Mouse (Mus musculus): ENCODE measurements around the gene Kpnb1. TPM values are rescaled to one million over a fixed set of nuclear protein-coding genes. Genes with fewer than 3 reads are reported as not detected.
A peak's percentile ranks its signal among the peaks of the same experiment; 100 is the strongest.

The Kpnb1 gene
- polyA plus RNA-seq, 1 experiment from 2014 or later = 34.0 TPM

GRCm38 (mm10) chr11:97130318-97130717 is 57.4 kb downstream of the Kpnb1 start:
- no peak overlapping the region for H3K27ac ChIP-seq
- H3K27me3 ChIP-seq (ENCODE audit: insufficient read depth, low read length) = no peaks in the 10 kb centered on the region
- H3K4me3 ChIP-seq (replicated peaks; ENCODE audit: low read depth, low read length) = no peak overlapping the region
- H3K36me3 ChIP-seq (ENCODE audit: insufficient read depth, low read length) = no peaks in the 10 kb centered on the region
- H3K9ac ChIP-seq (ENCODE audit: low read depth, low read length) = no peak overlapping the region
- 75% methylated on average over 7 of the region's 7 CpGs for WGBS
- H3K4me2 ChIP-seq (ENCODE audit: low read length) = no peak overlapping the region
- H3K4me1 ChIP-seq (replicated peaks; ENCODE audit: insufficient read depth, low read length) = 0 out of 2 replicates have a peak, but pooled peaks cover 3% of the 10 kb centered on the region
- DNase-seq (ENCODE audit: low spot score) (no peak), ATAC-seq (replicated peaks; ENCODE audit: low FRiP score, low read depth) (no peak)
- H3K9me3 ChIP-seq (replicated peaks; ENCODE audit: low read length) = no peaks in the 10 kb centered on the region
- no peak for TF ChIP-seq CTCF (IDR thresholded peaks at IDR 0.05; ENCODE audit: low read depth)

GRCm38 (mm10) chr11:97128956-97129355 is 58.7 kb downstream of the Kpnb1 start:
- H3K27ac ChIP-seq = no peak overlapping the region
- H3K9me3 ChIP-seq (replicated peaks; ENCODE audit: low read length) = no peaks in the 10 kb centered on the region
- DNase-seq (ENCODE audit: low spot score) (no peak), ATAC-seq (replicated peaks; ENCODE audit: low FRiP score, low read depth) (no peak)
- no peak overlapping the region for H3K4me3 ChIP-seq (replicated peaks; ENCODE audit: low read depth, low read length)
- H3K27me3 ChIP-seq (ENCODE audit: insufficient read depth, low read length) = no peaks in the 10 kb centered on the region
- no peaks in the 10 kb centered on the region for H3K36me3 ChIP-seq (ENCODE audit: insufficient read depth, low read length)
- H3K4me2 ChIP-seq (ENCODE audit: low read length) = no peak overlapping the region
- no peak for TF ChIP-seq CTCF (IDR thresholded peaks at IDR 0.05; ENCODE audit: low read depth)
- WGBS = 76% methylated on average over 3 of the region's 3 CpGs
- H3K4me1 ChIP-seq (replicated peaks; ENCODE audit: insufficient read depth, low read length) = no peaks in the 10 kb centered on the region
- no peak overlapping the region for H3K9ac ChIP-seq (ENCODE audit: low read depth, low read length)

GRCm38 (mm10) chr11:97127470-97128223 is 60.0 kb downstream of the Kpnb1 start:
- no peak overlapping the region for H3K27ac ChIP-seq
- no peaks in the 10 kb centered on the region for H3K27me3 ChIP-seq (ENCODE audit: insufficient read depth, low read length)
- DNase-seq (ENCODE audit: low spot score) (no peak), ATAC-seq (replicated peaks; ENCODE audit: low FRiP score, low read depth) (no peak)
- H3K36me3 ChIP-seq (ENCODE audit: insufficient read depth, low read length) = no peaks in the 10 kb centered on the region
- no peak for TF ChIP-seq CTCF (IDR thresholded peaks at IDR 0.05; ENCODE audit: low read depth)
- no peak overlapping the region; the same call in 1 of the 2 replicates for H3K9ac ChIP-seq (ENCODE audit: low read depth, low read length)
- no peaks in the 10 kb centered on the region for H3K4me1 ChIP-seq (replicated peaks; ENCODE audit: insufficient read depth, low read length)
- H3K9me3 ChIP-seq (replicated peaks; ENCODE audit: low read length) = no peaks in the 10 kb centered on the region
- 22% methylated on average over 19 of the region's 19 CpGs for WGBS
- peak overlapping the region; percentile 78 for H3K4me2 ChIP-seq (ENCODE audit: low read length)
- peak overlapping the region; percentile 43 for H3K4me3 ChIP-seq (replicated peaks; ENCODE audit: low read depth, low read length)

DNA sequence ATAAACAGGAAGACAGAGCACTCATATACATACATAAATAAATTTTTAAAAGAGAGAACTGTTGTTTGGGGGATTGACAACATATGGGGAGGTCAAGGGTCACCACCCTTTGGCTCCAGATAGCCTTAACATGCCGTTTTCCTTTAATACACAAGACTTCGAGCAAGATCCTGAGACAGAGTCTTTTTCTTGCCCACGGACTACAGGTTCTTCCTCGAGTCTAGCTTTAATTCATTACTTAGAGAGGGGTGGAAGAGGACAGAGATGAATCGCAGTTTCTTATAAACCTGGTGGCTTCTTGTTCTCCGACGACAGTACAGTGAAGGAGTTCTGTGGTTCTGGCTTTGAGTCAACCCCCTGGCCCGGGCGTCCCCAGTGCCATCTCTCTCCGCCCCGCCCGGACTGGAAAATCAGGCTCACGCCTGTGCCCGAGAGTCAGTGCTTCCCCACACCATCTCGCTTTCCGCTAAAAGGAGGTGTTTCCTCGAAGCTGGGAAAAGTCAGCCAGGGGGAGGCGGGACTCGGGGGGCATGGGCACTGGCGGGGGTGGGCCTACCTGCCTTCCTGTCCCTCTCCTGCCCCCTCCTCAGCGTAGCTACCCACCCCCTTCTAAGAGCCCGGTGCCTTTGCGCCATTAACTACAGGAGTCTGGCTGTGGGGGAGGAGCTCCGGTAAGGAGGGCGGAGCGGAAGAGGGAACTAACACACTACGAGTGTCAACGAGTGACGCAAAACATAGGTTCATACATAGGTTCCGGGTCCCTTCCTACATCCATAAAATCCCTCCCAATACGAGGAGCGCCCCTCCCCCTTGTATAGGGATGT is 60.8 kb downstream of the Kpnb1 start:
- ATAC-seq (replicated peaks; ENCODE audit: low FRiP score, low read depth) (peak; percentile 52), DNase-seq (ENCODE audit: low spot score) (peak; percentile 70)
- WGBS = 3% methylated on average over 32 of the region's 32 CpGs
- peak overlapping the region; percentile 43 for H3K4me3 ChIP-seq (replicated peaks; ENCODE audit: low read depth, low read length)
- no peaks in the 10 kb centered on the region for H3K27me3 ChIP-seq (ENCODE audit: insufficient read depth, low read length)
- no peak overlapping the region for H3K27ac ChIP-seq
- no peaks in the 10 kb centered on the region for H3K4me1 ChIP-seq (replicated peaks; ENCODE audit: insufficient read depth, low read length)
- TF ChIP-seq CTCF (IDR thresholded peaks at IDR 0.05; ENCODE audit: low read depth) = no peak
- H3K36me3 ChIP-seq (ENCODE audit: insufficient read depth, low read length) = no peaks in the 10 kb centered on the region
- peak overlapping the region; percentile 78 for H3K4me2 ChIP-seq (ENCODE audit: low read length)
- peak overlapping the region; percentile 33; the same call in 1 of the 2 replicates for H3K9ac ChIP-seq (ENCODE audit: low read depth, low read length)
- H3K9me3 ChIP-seq (replicated peaks; ENCODE audit: low read length) = no peaks in the 10 kb centered on the region

DNA sequence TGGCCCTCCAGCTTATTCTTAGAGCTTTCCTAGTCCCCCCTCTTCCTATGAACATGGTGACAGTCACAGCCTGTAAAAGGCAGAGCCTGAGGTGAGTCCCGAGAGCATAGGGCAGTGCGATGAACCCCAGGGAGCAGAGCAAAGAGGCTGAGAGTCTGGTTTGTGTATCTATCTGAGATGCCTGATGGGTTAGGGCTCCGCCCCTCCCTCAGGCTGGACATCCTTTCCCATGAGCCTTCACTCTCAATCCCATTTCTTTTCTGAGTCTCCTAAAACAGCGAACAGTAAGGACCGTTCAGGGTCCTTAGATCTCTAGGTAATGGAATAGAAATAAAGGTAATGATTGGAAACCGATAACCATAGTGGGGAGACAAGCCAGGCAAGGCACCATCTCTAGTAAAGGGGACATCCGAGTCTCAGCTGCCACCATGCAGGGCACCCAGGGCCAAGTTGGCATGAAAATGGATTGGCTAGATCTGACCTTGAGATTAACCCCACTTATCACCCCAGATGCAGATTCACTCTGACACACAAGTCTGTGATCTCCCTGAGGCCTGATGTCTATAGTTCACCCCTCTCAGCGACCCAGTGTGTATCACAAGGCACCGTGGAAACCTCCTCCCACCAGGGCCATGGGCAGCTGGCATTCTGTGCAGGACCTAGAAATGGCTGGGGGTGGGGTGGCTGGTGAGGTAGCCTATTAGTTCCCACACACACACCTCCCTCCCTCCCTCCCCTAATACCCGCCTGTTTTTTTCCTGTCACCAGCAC is 63.2 kb downstream of the Kpnb1 start:
- Histone ChIP-seq H3K27me3 (ENCODE audit: insufficient read depth, low read length) (no peaks in the 10 kb centered on the region), H3K4me2 (ENCODE audit: low read length) (no peak overlapping the region), H3K4me1 (replicated peaks; ENCODE audit: insufficient read depth, low read length) (no peaks in the 10 kb centered on the region), H3K36me3 (ENCODE audit: insufficient read depth, low read length) (no peaks in the 10 kb centered on the region), H3K9me3 (replicated peaks; ENCODE audit: low read length) (no peaks in the 10 kb centered on the region), H3K27ac (no peak overlapping the region), H3K4me3 (replicated peaks; ENCODE audit: low read depth, low read length) (no peak overlapping the region), H3K9ac (ENCODE audit: low read depth, low read length) (no peak overlapping the region)
- WGBS = 72% methylated on average over 10 of the region's 10 CpGs
- ATAC-seq (replicated peaks; ENCODE audit: low FRiP score, low read depth) = no peak
- no peak for TF ChIP-seq CTCF (IDR thresholded peaks at IDR 0.05; ENCODE audit: low read depth)
- DNase-seq (ENCODE audit: low spot score) = no peak

All from kidney, postnatal 0 days (tissue).